ENCODE assay signal across 9 mouse cellular contexts in the genomic region with DNA sequence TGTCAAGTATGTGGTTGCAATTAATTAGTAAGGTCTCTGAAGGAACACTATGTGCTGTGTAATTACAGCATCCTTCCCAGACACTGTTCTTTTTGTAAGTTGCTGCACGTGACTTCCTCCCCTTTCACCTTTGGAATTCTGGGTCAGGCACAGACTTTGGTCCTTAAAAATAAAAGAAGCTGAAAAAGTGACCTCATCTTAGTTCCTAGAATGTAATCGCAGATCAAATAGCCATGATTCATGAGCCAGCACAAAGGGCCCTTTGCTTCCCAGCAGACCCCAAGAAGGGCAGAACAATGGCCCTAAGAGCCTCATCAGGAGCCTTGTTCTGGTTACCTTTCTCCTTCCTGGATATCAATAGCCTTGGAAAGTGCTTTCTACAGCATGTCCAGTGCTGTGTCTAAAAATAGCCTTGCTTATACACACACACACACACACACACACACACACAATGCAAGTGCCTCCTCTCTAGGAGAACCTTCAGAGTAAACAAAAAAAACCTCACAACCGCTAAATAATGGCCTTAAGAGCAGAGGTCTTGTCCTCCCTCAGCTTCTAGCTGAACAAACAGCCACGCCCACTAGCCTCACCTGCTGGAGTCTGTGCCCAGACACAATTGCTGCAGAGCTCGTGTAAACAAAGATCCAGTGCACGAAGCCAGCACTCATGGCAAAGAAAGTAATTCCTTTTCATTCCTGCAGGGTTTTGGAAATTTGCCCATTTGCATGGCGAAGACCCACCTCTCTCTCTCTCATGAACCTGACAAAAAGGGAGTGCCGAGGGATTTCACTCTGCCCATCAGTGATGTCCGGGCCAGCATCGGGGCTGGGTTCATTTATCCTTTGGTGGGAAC.
DNase-seq lines count a peak whose midpoint lies in the region; ATAC-seq lines count a peak whose summit lies in the region.
"Had no signal": no experiment of that assay in that cellular context is flagged by ENCODE, and none has a peak within 500 bp of the region (broad histone marks: within the 10 kb centered on the region; RNA-seq: fewer than 3 reads in every experiment).

No protein-coding gene starts in this region.

- no peak overlapping the region for H3K4me3 ChIP-seq in forebrain, embryonic 13.5 days
- H3K4me3 ChIP-seq in kidney, embryonic 15.5 days (replicated peaks), result no peak overlapping the region
- no peak overlapping the region for H3K4me3 ChIP-seq in midbrain, embryonic 15.5 days
- H3K4me3 ChIP-seq: limb, embryonic 15.5 days had no signal

- peak; percentile 25 for DNase-seq in left cerebral cortex, postnatal 4 days
- DNase-seq in left cerebral cortex, postnatal 25 days (ENCODE audit: low spot score in 2 of 2), result no peak
- DNase-seq in gastrocnemius, adult 8-10 months (ENCODE audit: low spot score in 2 of 2), result no peak
- DNase-seq in adrenal gland, postnatal 4 days (ENCODE audit: low spot score in 2 of 2), result no peak
- no peak for DNase-seq in frontal cortex, postnatal 10 days (ENCODE audit: low spot score in 2 of 2)

- H3K9me3 ChIP-seq in forebrain, embryonic 13.5 days (replicated peaks), result no peaks in the 10 kb centered on the region
- H3K9me3 ChIP-seq in kidney, embryonic 15.5 days (replicated peaks), result no peaks in the 10 kb centered on the region
- no peaks in the 10 kb centered on the region for H3K9me3 ChIP-seq in midbrain, embryonic 15.5 days
- H3K9me3 ChIP-seq: limb, embryonic 15.5 days had no signal

- H3K36me3 ChIP-seq in forebrain, embryonic 13.5 days (ENCODE audit: poor library complexity, severe bottlenecking), result peaks cover 6% of the 10 kb centered on the region; the same call in 1 of the 2 replicates
- H3K36me3 ChIP-seq in kidney, embryonic 15.5 days, result peaks cover 7% of the 10 kb centered on the region; the same call in 1 of the 2 replicates
- no peaks in the 10 kb centered on the region for H3K36me3 ChIP-seq in midbrain, embryonic 15.5 days (replicated peaks)
- H3K36me3 ChIP-seq: limb, embryonic 15.5 days had no signal

- no peak overlapping the region for H3K9ac ChIP-seq in forebrain, embryonic 13.5 days
- H3K9ac ChIP-seq in kidney, embryonic 15.5 days, result no peak overlapping the region
- H3K9ac ChIP-seq in midbrain, embryonic 15.5 days, result no peak overlapping the region
- H3K9ac ChIP-seq: limb, embryonic 15.5 days had no signal

- intact Hi-C loops in left cerebral cortex, postnatal 4 days (cut with DNase I), result no loop called here
- intact Hi-C loops in left cerebral cortex, postnatal 25 days (cut with DNase I), result no loop called here

- peak overlapping the region; percentile 6 for H3K4me2 ChIP-seq in forebrain, embryonic 13.5 days
- no peak overlapping the region for H3K4me2 ChIP-seq in kidney, embryonic 15.5 days
- peak overlapping the region; percentile 9; the same call in 1 of the 2 replicates for H3K4me2 ChIP-seq in midbrain, embryonic 15.5 days
- H3K4me2 ChIP-seq: limb, embryonic 15.5 days had no signal

- no peaks in the 10 kb centered on the region for H3K27me3 ChIP-seq in forebrain, embryonic 13.5 days
- H3K27me3 ChIP-seq in kidney, embryonic 15.5 days, result no peaks in the 10 kb centered on the region
- H3K27me3 ChIP-seq in midbrain, embryonic 15.5 days (replicated peaks), result no peaks in the 10 kb centered on the region
- H3K27me3 ChIP-seq: limb, embryonic 15.5 days had no signal

- ATAC-seq in forebrain, embryonic 13.5 days, result peak; percentile 73
- peak; percentile 44 for ATAC-seq in kidney, embryonic 15.5 days (replicated peaks; ENCODE audit: low FRiP score)
- peak; percentile 58 for ATAC-seq in midbrain, embryonic 15.5 days (replicated peaks)

- 9% methylated on average over 10 of the region's 10 CpGs for whole genome bisulfite sequencing in forebrain, embryonic 13.5 days
- WGBS in kidney, embryonic 15.5 days, result 25% methylated on average over 10 of the region's 10 CpGs
- 21% methylated on average over 10 of the region's 10 CpGs for whole genome bisulfite sequencing in midbrain, embryonic 15.5 days

- H3K27ac ChIP-seq in forebrain, embryonic 13.5 days, result peak overlapping the region; percentile 45
- H3K27ac ChIP-seq in kidney, embryonic 15.5 days, result peak overlapping the region; percentile 89
- H3K27ac ChIP-seq in midbrain, embryonic 15.5 days, result peak overlapping the region; percentile 49
- H3K27ac ChIP-seq: limb, embryonic 15.5 days had no signal

- peaks cover 31% of the 10 kb centered on the region for H3K4me1 ChIP-seq in forebrain, embryonic 13.5 days
- H3K4me1 ChIP-seq in kidney, embryonic 15.5 days, result peaks cover 54% of the 10 kb centered on the region
- peaks cover 16% of the 10 kb centered on the region for H3K4me1 ChIP-seq in midbrain, embryonic 15.5 days
